Mouse (Mus musculus): ENCODE data around the gene Mgat3.

The Mgat3 gene

DNA sequence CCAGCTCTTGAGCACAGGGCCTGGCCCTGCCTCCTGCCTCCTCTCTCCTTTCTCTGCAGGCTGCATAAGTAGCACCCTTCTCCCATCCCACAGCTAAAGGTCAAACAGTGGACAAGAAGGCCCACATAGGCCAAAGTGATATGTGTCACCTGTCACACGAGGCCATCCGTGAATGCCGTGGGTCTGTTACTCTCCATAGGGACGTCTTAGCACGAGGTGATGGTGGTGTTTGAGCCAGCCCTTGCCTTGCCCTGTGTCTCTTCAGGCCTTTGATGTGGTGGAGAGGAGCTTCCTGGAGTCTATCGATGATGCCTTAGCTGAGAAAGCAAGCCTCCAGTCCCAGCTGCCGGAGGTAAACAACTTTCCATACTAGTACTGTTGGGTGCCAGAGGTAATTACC, 24.0 kb upstream of the Mgat3 start:
- no peak for DNase-seq (ENCODE audit: low spot score)

DNA sequence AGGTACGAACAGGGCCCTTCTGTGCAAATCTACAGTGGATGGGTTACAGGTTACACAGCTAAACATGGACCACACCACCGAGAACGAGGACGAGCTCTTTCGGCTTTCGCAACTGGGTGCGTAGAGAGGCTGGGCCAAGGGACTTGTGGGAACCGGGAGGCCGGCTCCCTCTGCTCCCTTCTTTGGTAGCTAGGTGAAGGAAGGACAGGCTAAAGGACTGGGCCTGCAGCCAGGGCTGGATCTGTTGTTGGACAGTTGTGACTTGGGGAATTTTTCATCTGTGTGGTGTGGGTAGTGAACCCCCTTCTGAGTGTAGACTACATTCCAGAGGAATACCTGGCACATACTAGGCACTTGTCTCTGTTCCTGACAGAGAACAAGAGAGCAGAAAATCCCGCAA, 20.9 kb upstream of the Mgat3 start:
- no peak for DNase-seq (ENCODE audit: low spot score)

GRCm38 (mm10) chr15:80153757-80154156, 19.8 kb upstream of the Mgat3 start:
- DNase-seq (ENCODE audit: low spot score) = no peak

DNA sequence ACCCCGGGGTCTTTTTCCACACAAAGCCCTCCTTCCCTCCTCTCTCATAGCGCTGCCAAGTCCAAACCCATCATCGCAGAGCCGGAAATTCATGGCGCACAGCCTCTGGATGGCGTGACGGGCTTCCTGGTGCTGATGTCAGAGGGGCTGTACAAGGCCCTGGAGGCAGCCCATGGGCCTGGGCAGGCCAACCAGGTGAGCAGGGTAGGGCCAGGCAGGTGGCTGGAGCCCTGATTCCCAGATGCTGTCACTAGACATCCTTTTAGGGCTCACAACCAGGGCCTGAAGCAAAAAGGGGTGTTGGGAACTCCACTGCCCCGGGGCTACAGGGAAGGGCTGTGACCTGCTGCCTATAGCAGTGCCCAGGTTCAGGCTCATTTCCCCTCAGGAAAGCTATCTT, 17.8 kb upstream of the Mgat3 start:
- DNase-seq (ENCODE audit: low spot score) = no peak

DNA sequence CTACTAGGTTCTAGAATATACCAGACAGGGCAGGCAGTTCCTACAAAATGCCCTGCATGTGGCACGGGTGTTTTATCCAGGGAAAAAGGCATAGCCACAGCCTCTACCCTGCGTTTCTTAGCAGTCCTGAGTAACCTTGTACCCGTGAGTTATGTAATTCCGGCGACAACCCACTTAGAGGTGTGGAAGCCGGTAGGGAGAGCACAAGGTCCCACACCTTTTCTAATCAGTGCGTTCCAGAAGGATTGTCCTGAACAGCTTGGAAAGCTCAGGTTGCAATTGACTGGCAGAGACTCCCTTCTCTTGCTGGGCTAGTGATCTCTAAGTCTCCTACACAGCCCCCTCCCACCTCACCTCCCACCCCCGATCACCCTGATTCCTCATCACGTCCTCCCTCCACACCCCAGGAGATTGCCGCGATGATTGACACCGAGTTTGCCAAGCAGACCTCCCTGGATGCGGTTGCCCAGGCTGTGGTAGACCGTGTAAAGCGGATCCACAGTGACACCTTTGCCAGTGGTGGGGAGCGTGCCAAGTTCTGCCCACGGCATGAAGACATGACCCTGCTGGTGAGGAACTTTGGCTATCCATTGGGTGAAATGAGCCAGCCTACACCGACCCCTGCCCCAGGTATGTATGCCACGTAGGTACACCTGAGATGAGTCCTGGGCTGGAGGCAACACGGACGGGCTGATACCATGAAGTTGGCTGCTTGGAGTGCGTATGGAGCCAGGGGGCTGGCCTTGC, 16.2 kb upstream of the Mgat3 start:
- no peak for DNase-seq (ENCODE audit: low spot score)

- no peak for DNase-seq (ENCODE audit: low spot score)
These were observed 15.4 kb upstream of the Mgat3 start for GRCm38 (mm10) chr15:80158001-80158706.

- no peak for DNase-seq (ENCODE audit: low spot score)
These were observed 14.8 kb upstream of the Mgat3 start for GRCm38 (mm10) chr15:80158707-80159090.

- DNase-seq (ENCODE audit: low spot score) = no peak
These were observed 14.1 kb upstream of the Mgat3 start for GRCm38 (mm10) chr15:80159286-80159901.

DNA sequence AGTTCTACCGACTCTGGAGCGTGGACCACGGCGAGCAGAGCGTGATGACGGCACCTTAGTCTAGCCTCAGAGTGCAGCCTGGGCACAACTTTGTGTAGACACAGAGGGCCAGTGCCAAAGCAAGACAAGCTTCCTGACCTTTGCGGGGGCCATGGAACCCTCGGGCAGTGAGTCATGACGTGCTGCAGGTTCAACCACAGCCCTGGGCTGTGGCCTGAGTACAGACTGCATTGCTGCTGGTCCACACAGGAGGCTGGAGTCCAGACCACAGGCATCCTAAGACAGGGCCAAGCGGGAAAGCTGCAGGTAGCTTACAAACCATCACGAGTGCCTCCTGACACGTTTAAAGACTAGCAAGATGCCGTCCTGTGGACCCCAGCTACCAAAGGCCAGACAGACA, 13.3 kb upstream of the Mgat3 start:
- DNase-seq (ENCODE audit: low spot score) = no peak

- no peak for DNase-seq (ENCODE audit: low spot score)
These were observed 12.8 kb upstream of the Mgat3 start for GRCm38 (mm10) chr15:80160726-80161125.

- DNase-seq (ENCODE audit: low spot score) = no peak
These were observed 12.3 kb upstream of the Mgat3 start for GRCm38 (mm10) chr15:80161199-80161598.

DNA sequence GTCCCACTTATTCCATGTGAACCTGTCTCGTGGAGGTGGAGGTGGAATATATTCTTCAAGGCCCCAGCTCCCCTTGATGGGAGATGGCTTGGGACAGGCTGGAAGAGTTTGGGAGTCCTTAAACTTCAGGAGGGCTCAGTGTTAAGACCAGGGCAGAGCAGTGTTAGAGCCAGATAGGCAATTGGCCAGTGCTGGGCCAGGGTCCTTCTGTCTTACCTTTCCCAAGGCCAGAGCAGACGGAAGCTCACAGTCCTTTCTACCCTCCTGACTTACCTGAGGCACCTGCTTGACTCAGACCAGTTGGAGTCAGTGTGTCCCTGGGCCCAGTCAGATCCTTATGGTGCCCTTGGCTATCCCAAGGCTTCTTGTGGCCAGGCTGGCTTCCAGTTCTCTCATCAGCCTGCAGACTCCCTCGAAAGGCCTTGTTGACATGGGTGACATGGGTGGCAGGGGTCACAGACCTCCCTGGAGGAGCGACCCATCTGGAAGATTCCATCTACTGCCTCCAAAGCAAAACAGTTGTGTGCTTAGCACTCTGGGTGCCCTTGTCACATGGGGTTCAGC, 11.0 kb upstream of the Mgat3 start:
- DNase-seq (ENCODE audit: low spot score) = no peak

GRCm38 (mm10) chr15:80163274-80163673, 10.2 kb upstream of the Mgat3 start:
- no peak for DNase-seq (ENCODE audit: low spot score)

DNA sequence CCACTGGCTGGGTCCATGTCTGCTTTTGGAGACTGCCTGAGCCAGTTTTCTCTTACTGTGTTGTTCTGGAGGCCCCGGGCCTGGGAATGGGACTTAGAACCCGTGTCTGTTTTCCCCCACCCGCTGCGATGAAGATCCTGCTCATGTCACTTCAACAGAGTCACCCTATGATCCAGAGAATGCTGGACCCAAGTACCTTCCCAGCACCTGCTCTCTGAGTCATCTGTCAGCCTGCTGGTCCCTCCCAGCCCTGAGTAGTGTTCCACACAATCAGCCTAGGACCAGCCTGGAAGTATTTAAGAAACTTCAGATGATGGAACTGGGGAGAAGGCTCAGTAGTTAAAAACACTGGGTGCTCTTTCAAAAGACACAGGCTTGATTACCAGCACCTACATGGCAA, 9.8 kb upstream of the Mgat3 start:
- no peak for DNase-seq (ENCODE audit: low spot score)

GRCm38 (mm10) chr15:80165396-80165795, 8.1 kb upstream of the Mgat3 start:
- DNase-seq (ENCODE audit: low spot score) = no peak

DNA sequence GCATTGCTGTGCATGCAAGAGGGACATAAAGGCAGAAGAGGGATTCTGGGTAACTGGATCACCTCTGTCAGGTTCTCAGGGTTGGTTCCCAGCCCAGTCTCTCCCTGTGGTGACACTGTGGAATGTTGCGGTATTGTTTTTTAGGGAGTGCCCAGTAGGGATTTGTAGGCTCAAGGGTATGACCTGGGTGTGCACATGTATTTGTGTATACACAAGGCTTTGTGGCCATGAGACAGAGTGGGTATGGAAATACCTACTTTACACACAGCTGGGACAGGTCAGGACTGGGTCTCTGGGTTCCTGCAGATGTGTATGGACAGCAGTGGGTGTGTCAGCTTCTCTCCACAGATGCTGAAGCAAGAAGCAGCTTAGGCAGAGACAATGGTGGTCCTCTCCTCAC, 4.0 kb upstream of the Mgat3 start:
- DNase-seq (ENCODE audit: low spot score) = no peak

DNA sequence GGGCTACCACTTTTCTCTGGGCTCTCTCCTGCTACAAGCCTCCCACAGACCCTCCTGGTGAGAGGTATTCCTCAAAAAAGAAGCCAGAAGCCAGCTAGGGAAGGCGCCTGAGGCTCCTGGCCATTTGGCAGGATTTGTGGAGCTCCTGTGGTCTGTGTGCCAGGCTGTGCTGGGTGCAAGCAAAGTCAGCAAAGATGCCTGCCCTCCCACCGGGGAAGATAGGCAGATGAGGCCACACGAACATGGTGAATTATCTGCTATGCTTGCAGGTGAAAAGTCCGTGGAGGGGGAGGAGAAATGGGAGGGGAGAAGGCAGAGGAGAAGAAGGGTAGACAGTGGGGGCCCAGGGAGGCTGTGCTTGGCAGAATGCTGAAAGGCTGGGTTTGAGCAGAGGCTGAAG, 3.2 kb upstream of the Mgat3 start:
- no peak for DNase-seq (ENCODE audit: low spot score)

DNA sequence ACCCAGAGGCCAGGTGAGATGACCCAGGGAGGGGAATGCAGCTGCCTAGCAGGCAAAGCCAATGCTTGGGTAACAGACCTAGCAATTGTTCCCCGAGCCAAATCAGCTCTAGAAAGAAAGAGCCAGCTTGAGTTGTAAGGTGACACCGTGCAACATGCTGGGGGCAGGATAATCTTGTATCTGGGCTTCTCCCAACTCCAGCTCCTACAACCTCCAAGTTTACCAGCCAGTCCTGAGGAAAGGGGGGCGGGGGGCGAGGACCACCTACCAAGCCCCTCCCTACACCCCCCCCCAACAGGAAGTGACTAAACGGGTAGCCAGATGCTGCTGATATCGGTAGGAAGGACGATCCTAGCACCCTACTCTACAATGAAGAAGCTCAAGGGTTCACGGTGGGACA, 2.2 kb upstream of the Mgat3 start:
- DNase-seq (ENCODE audit: low spot score) = no peak

DNA sequence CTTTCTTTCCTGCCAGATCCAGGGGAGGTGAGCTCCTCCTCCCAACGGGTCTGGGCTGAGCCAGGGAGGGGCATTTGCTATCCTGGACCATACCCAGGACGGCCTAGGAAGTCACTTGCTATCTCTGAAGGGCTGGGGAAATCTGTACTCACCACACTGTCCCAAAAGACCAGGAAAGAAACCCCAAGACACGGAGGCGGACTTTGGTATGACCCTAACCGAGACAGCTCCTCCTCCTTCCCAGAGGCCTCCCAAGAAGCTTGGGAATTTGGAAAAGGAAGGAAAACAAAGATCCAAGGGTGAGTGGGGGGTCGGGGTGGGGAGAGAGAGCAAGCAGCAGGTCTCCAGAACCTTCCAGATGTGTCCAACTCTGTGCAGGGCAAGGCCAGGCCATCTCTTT, 1.7 kb upstream of the Mgat3 start:
- no peak for DNase-seq (ENCODE audit: low spot score)

DNA sequence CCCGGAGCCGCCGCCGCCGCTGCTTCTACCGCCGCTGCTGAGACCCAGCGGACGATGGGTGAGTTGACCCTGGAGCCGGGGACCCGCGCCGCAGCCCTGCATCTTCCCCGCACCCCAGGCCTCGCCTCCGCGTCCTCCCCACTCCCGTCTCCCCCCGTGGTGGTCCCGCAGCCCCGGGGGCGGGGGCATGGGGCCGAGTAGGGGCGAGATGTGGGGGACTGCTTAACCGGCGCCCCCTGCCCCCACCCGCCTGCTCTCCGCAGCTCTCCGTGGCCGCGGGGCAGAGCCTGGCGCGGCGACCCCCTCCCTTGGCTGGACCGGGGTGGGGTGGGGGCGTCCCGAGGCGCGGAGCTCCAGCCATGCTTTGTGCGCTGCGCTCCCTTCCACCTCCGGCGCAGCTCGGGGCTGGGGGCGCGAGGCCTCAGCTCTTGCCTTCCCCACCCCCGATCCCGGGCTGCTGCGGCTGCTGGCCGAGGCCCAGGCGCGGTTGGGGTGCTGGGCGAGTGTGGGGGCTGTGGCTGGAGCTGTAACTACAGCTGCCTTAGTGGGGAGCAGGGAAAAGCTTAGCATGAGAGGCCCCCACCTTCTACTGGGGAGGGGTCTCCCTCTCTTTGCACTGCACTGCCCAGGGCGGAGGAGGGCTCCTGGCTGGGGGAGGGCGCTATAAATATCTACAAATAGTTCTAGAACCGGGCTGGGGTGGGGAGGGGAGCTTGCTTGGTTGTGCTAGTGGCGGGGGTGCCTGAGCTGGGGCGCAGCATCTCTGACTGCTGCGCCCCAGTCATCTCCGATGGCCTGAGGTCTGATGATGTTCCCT, 468 bp downstream of the Mgat3 start:
- DNase-seq (ENCODE audit: low spot score) = no peak

GRCm38 (mm10) chr15:80174598-80174875, 1.0 kb downstream of the Mgat3 start:
- no peak for DNase-seq (ENCODE audit: low spot score)

GRCm38 (mm10) chr15:80175316-80175715, 1.8 kb downstream of the Mgat3 start:
- no peak for DNase-seq (ENCODE audit: low spot score)

GRCm38 (mm10) chr15:80175756-80176155, 2.2 kb downstream of the Mgat3 start:
- no peak for DNase-seq (ENCODE audit: low spot score)

Data from ovary, postnatal 10 days (tissue).